Mouse (Mus musculus): ENCODE measurements around the gene Hoxc5.
A peak's percentile ranks its signal among the peaks of the same experiment; 100 is the strongest.

The Hoxc5 gene

GRCm38 (mm10) chr15:103010112-103010846, 43.0 kb downstream of the Hoxc5 start:
- DNase-seq (ENCODE audit: inconsistent age in 2 of 2, low spot score in 1 of 2) = peak; percentile 49 to 84

GRCm38 (mm10) chr15:103010847-103011555, 43.8 kb downstream of the Hoxc5 start:
- peak; percentile 50 to 85 for DNase-seq (ENCODE audit: inconsistent age in 2 of 2, low spot score in 1 of 2)

GRCm38 (mm10) chr15:103011928-103012486, 44.8 kb downstream of the Hoxc5 start:
- peak; percentile 76 to 92 for DNase-seq (ENCODE audit: inconsistent age in 2 of 2, low spot score in 1 of 2)

- DNase-seq (ENCODE audit: inconsistent age in 2 of 2, low spot score in 1 of 2) = peak; percentile 79 to 86
Measured at GRCm38 (mm10) chr15:103013238-103013984, 46.2 kb downstream of the Hoxc5 start.

GRCm38 (mm10) chr15:103014166-103015008, 47.1 kb downstream of the Hoxc5 start:
- DNase-seq (ENCODE audit: inconsistent age in 2 of 2, low spot score in 1 of 2) = peak; percentile 84 to 92

GRCm38 (mm10) chr15:103015009-103015399, 47.8 kb downstream of the Hoxc5 start:
- peak; percentile 55 to 83 for DNase-seq (ENCODE audit: inconsistent age in 2 of 2, low spot score in 1 of 2)

- peak; percentile 47 to 78 for DNase-seq (ENCODE audit: inconsistent age in 2 of 2, low spot score in 1 of 2)
Measured at GRCm38 (mm10) chr15:103015406-103016166, 48.3 kb downstream of the Hoxc5 start.

GRCm38 (mm10) chr15:103018636-103019035, 51.4 kb downstream of the Hoxc5 start, which contains the start of gene Hoxc4:
Gene Hoxc4 (plus strand): TSS chr15:103018934.
- peak in 1 of 2 experiments; percentile 20 for DNase-seq (ENCODE audit: inconsistent age in 2 of 2, low spot score in 1 of 2)

- peak in 1 of 2 experiments; percentile 32 for DNase-seq (ENCODE audit: inconsistent age in 2 of 2, low spot score in 1 of 2)
Measured at GRCm38 (mm10) chr15:103020899-103021418, 53.7 kb downstream of the Hoxc5 start.

GRCm38 (mm10) chr15:103021544-103021943, 54.3 kb downstream of the Hoxc5 start:
- DNase-seq (ENCODE audit: inconsistent age in 2 of 2, low spot score in 1 of 2) = no peak

GRCm38 (mm10) chr15:103024131-103024530, 56.9 kb downstream of the Hoxc5 start:
- no peak for DNase-seq (ENCODE audit: inconsistent age in 2 of 2, low spot score in 1 of 2)

GRCm38 (mm10) chr15:103027266-103028235, 60.3 kb downstream of the Hoxc5 start:
- peak; percentile 51 to 73 for DNase-seq (ENCODE audit: inconsistent age in 2 of 2, low spot score in 1 of 2)

- DNase-seq (ENCODE audit: inconsistent age in 2 of 2, low spot score in 1 of 2) = no peak
Measured at GRCm38 (mm10) chr15:103028916-103029512, 61.8 kb downstream of the Hoxc5 start.

- no peak for DNase-seq (ENCODE audit: inconsistent age in 2 of 2, low spot score in 1 of 2)
Measured at GRCm38 (mm10) chr15:103030142-103030541, 62.9 kb downstream of the Hoxc5 start.

GRCm38 (mm10) chr15:103032167-103032566, 64.9 kb downstream of the Hoxc5 start:
- peak in 1 of 2 experiments; percentile 39 for DNase-seq (ENCODE audit: inconsistent age in 2 of 2, low spot score in 1 of 2)

- peak; percentile 36 to 64 for DNase-seq (ENCODE audit: inconsistent age in 2 of 2, low spot score in 1 of 2)
Measured at GRCm38 (mm10) chr15:103032646-103033575, 65.7 kb downstream of the Hoxc5 start.
